Mouse (Mus musculus): ENCODE measurements around the gene Psen2. TPM values are rescaled to one million over a fixed set of nuclear protein-coding genes. Genes with fewer than 3 reads are reported as not detected.

Gene Psen2
- total and polyA plus RNA-seq, 3 experiments, result 19.4 to 126 (median 20.2) TPM

- no peaks in the 10 kb centered on the region for H3K9me3 ChIP-seq (replicated peaks)
- no peak for ATAC-seq (ENCODE audit: extremely low read depth, insufficient number of reproducible peaks, low FRiP score, poor library complexity, severe bottlenecking)
- H3K27me3 ChIP-seq (ENCODE audit: insufficient read depth, low read length), result peaks cover 32% of the 10 kb centered on the region
- H3K4me3 ChIP-seq (ENCODE audit: low read depth, low read length), result no peak overlapping the region
- no peaks in the 10 kb centered on the region for H3K36me3 ChIP-seq (replicated peaks)
- H3K4me1 ChIP-seq (ENCODE audit: insufficient read depth, low read depth, low read length), result peaks cover 12% of the 10 kb centered on the region
- no peak for DNase-seq (ENCODE audit: low spot score)
- TF ChIP-seq CTCF (IDR thresholded peaks at IDR 0.05; ENCODE audit: low read depth, low read length) (no peak), GATA1 (IDR thresholded peaks at IDR 0.05; ENCODE audit: borderline replicate concordance, low read length) (no peak), POLR2AphosphoS5 (IDR thresholded peaks at IDR 0.05; ENCODE audit: insufficient replicate concordance, low read depth, low read length) (no peak), GATA2 (IDR thresholded peaks at IDR 0.05; ENCODE audit: borderline replicate concordance, low read depth, low read length) (no peak), TAL1 (conservative IDR thresholded peaks at IDR 0.05; ENCODE audit: low read depth, low read length) (no peak)
These were observed 42.3 kb downstream of the Psen2 start for GRCm38 (mm10) chr1:180220791-180221542.

GRCm38 (mm10) chr1:180216541-180217276, 46.5 kb downstream of the Psen2 start:
- no peak for TF ChIP-seq POLR2AphosphoS5 (IDR thresholded peaks at IDR 0.05; ENCODE audit: insufficient replicate concordance, low read depth, low read length)
- no peak for TF ChIP-seq GATA2 (IDR thresholded peaks at IDR 0.05; ENCODE audit: borderline replicate concordance, low read depth, low read length)
- no peak for TF ChIP-seq GATA1 (IDR thresholded peaks at IDR 0.05; ENCODE audit: borderline replicate concordance, low read length)
- no peak for TF ChIP-seq CTCF (IDR thresholded peaks at IDR 0.05; ENCODE audit: low read depth, low read length)
- no peak for TF ChIP-seq TAL1 (conservative IDR thresholded peaks at IDR 0.05; ENCODE audit: low read depth, low read length)
- Histone ChIP-seq H3K4me3 (ENCODE audit: low read depth, low read length) (no peak overlapping the region), H3K9me3 (replicated peaks) (no peaks in the 10 kb centered on the region), H3K4me1 (ENCODE audit: insufficient read depth, low read depth, low read length) (peaks cover 10% of the 10 kb centered on the region), H3K36me3 (replicated peaks) (no peaks in the 10 kb centered on the region), H3K27me3 (ENCODE audit: insufficient read depth, low read length) (peaks cover 34% of the 10 kb centered on the region)
- DNase-seq (ENCODE audit: low spot score) (no peak), ATAC-seq (ENCODE audit: extremely low read depth, insufficient number of reproducible peaks, low FRiP score, poor library complexity, severe bottlenecking) (no peak)

- DNase-seq (ENCODE audit: low spot score) (peak; percentile 80), ATAC-seq (ENCODE audit: extremely low read depth, insufficient number of reproducible peaks, low FRiP score, poor library complexity, severe bottlenecking) (peak; percentile 68)
- Histone ChIP-seq H3K4me1 (ENCODE audit: insufficient read depth, low read depth, low read length) (peaks cover 10% of the 10 kb centered on the region), H3K4me3 (ENCODE audit: low read depth, low read length) (no peak overlapping the region), H3K9me3 (replicated peaks) (no peaks in the 10 kb centered on the region), H3K27me3 (ENCODE audit: insufficient read depth, low read length) (peaks cover 37% of the 10 kb centered on the region), H3K36me3 (replicated peaks) (no peaks in the 10 kb centered on the region)
- no peak for TF ChIP-seq TAL1 (conservative IDR thresholded peaks at IDR 0.05; ENCODE audit: low read depth, low read length)
- TF ChIP-seq CTCF (IDR thresholded peaks at IDR 0.05; ENCODE audit: low read depth, low read length), result peak; percentile 95
These were observed 48.2 kb downstream of the Psen2 start for GRCm38 (mm10) chr1:180215044-180215443.

GRCm38 (mm10) chr1:180212911-180213310, 50.3 kb downstream of the Psen2 start:
- no peaks in the 10 kb centered on the region for H3K9me3 ChIP-seq (replicated peaks)
- H3K36me3 ChIP-seq (replicated peaks), result no peaks in the 10 kb centered on the region
- DNase-seq (ENCODE audit: low spot score) (no peak), ATAC-seq (ENCODE audit: extremely low read depth, insufficient number of reproducible peaks, low FRiP score, poor library complexity, severe bottlenecking) (no peak)
- H3K27me3 ChIP-seq (ENCODE audit: insufficient read depth, low read length), result peaks cover 40% of the 10 kb centered on the region
- TF ChIP-seq CTCF (IDR thresholded peaks at IDR 0.05; ENCODE audit: low read depth, low read length) (no peak), TAL1 (conservative IDR thresholded peaks at IDR 0.05; ENCODE audit: low read depth, low read length) (no peak), GATA1 (IDR thresholded peaks at IDR 0.05; ENCODE audit: borderline replicate concordance, low read length) (no peak), POLR2AphosphoS5 (IDR thresholded peaks at IDR 0.05; ENCODE audit: insufficient replicate concordance, low read depth, low read length) (no peak), GATA2 (IDR thresholded peaks at IDR 0.05; ENCODE audit: borderline replicate concordance, low read depth, low read length) (no peak)
- H3K4me3 ChIP-seq (ENCODE audit: low read depth, low read length), result no peak overlapping the region
- peaks cover 4% of the 10 kb centered on the region for H3K4me1 ChIP-seq (ENCODE audit: insufficient read depth, low read depth, low read length)

GRCm38 (mm10) chr1:180210781-180211271, 52.4 kb downstream of the Psen2 start:
- TF ChIP-seq POLR2AphosphoS5 (IDR thresholded peaks at IDR 0.05; ENCODE audit: insufficient replicate concordance, low read depth, low read length) (no peak), TAL1 (conservative IDR thresholded peaks at IDR 0.05; ENCODE audit: low read depth, low read length) (no peak), CTCF (IDR thresholded peaks at IDR 0.05; ENCODE audit: low read depth, low read length) (no peak), GATA2 (IDR thresholded peaks at IDR 0.05; ENCODE audit: borderline replicate concordance, low read depth, low read length) (no peak), GATA1 (IDR thresholded peaks at IDR 0.05; ENCODE audit: borderline replicate concordance, low read length) (no peak)
- peaks cover 4% of the 10 kb centered on the region for H3K4me1 ChIP-seq (ENCODE audit: insufficient read depth, low read depth, low read length)
- H3K9me3 ChIP-seq (replicated peaks), result no peaks in the 10 kb centered on the region
- H3K27me3 ChIP-seq (ENCODE audit: insufficient read depth, low read length), result peaks cover 42% of the 10 kb centered on the region
- no peak overlapping the region for H3K4me3 ChIP-seq (ENCODE audit: low read depth, low read length)
- ATAC-seq (ENCODE audit: extremely low read depth, insufficient number of reproducible peaks, low FRiP score, poor library complexity, severe bottlenecking) (no peak), DNase-seq (ENCODE audit: low spot score) (no peak)
- no peaks in the 10 kb centered on the region for H3K36me3 ChIP-seq (replicated peaks)

GRCm38 (mm10) chr1:180210031-180210432, 53.2 kb downstream of the Psen2 start:
- Histone ChIP-seq H3K9me3 (replicated peaks) (peaks cover 1% of the 10 kb centered on the region), H3K4me3 (ENCODE audit: low read depth, low read length) (no peak overlapping the region), H3K36me3 (replicated peaks) (no peaks in the 10 kb centered on the region), H3K27me3 (ENCODE audit: insufficient read depth, low read length) (peaks cover 43% of the 10 kb centered on the region), H3K4me1 (ENCODE audit: insufficient read depth, low read depth, low read length) (peaks cover 4% of the 10 kb centered on the region)
- no peak for DNase-seq (ENCODE audit: low spot score)
- ATAC-seq (ENCODE audit: extremely low read depth, insufficient number of reproducible peaks, low FRiP score, poor library complexity, severe bottlenecking), result no peak
- TF ChIP-seq GATA1 (IDR thresholded peaks at IDR 0.05; ENCODE audit: borderline replicate concordance, low read length), result no peak
- no peak for TF ChIP-seq POLR2AphosphoS5 (IDR thresholded peaks at IDR 0.05; ENCODE audit: insufficient replicate concordance, low read depth, low read length)
- no peak for TF ChIP-seq CTCF (IDR thresholded peaks at IDR 0.05; ENCODE audit: low read depth, low read length)
- TF ChIP-seq TAL1 (conservative IDR thresholded peaks at IDR 0.05; ENCODE audit: low read depth, low read length), result no peak
- no peak for TF ChIP-seq GATA2 (IDR thresholded peaks at IDR 0.05; ENCODE audit: borderline replicate concordance, low read depth, low read length)

All from G1E (cell line).